Mouse (Mus musculus): ENCODE measurements around the gene Tmprss9. TPM values are rescaled to one million over a fixed set of nuclear protein-coding genes. Genes with fewer than 3 reads are reported as not detected.

The Tmprss9 gene
- total RNA-seq, 2 experiments from 2014 or later: not detected

Small RNA genes within 50 kb of the gene (microRNA-seq; reads per million reads assigned to microRNA genes)
- gene Mir1982 (ENCODE audit: borderline number of aligned reads in 2 of 2): 0 to 2.0 reads per million in 2 experiments

Other genes starting within 250 kb of the Tmprss9 start
- gene Csnk1g2, start 249.0 kb upstream of the Tmprss9 start, total RNA-seq (2021): 100 to 1,000 TPM; 111 to 119 TPM
- 10 to 100 TPM; 45.5 to 46.8 TPM for gene Btbd2, start 214.8 kb upstream of the Tmprss9 start, total RNA-seq (2021)
- gene Mknk2, start 193.7 kb upstream of the Tmprss9 start, total RNA-seq (2021): 100 to 1,000 TPM; 223 to 233 TPM
- gene Mob3a, start 169.9 kb upstream of the Tmprss9 start, total RNA-seq (2021): 1 to 10 TPM; 5.3 to 6.7 TPM
- 1 to 10 TPM; 2.5 to 2.9 TPM for gene Izumo4, start 169.7 kb upstream of the Tmprss9 start, total RNA-seq (2021)
- gene Ap3d1, start 129.6 kb upstream of the Tmprss9 start, total RNA-seq (2021): 10 to 100 TPM; 35.1 to 43.5 TPM
- gene Dot1l, start 116.6 kb upstream of the Tmprss9 start, total RNA-seq (2021): 10 to 100 TPM; 22.5 to 27.0 TPM
- 10 to 100 TPM; 29.5 to 29.7 TPM for gene Sf3a2, start 73.7 kb upstream of the Tmprss9 start, total RNA-seq (2021)
- 10 to 100 TPM; 29.3 to 31.3 TPM for gene Plekhj1, start 73.2 kb upstream of the Tmprss9 start, total RNA-seq (2021)
- under 1 TPM; 0.22 to 0.53 TPM for gene Amh, start 66.6 kb upstream of the Tmprss9 start, total RNA-seq (2021)
- gene Jsrp1, start 58.4 kb upstream of the Tmprss9 start, total RNA-seq (2021): under 1 TPM in 1 of 2 experiments, not detected in 1; 0.46 TPM
- 100 to 1,000 TPM; 850 to 884 TPM for gene Oaz1, start 45.2 kb upstream of the Tmprss9 start, total RNA-seq (2021)
- gene Lingo3, start 27.8 kb upstream of the Tmprss9 start, total RNA-seq (2021): 1 to 10 TPM; 6.4 to 8.9 TPM
- 10 to 100 TPM; 19.6 to 25.4 TPM for gene Lsm7, start 16.6 kb upstream of the Tmprss9 start, total RNA-seq (2021)
- gene Sppl2b, start 16.6 kb upstream of the Tmprss9 start, total RNA-seq (2021): 10 to 100 TPM; 15.6 to 19.1 TPM
- gene Timm13, start 29.1 kb downstream of the Tmprss9 start, total RNA-seq (2021): 100 to 1,000 TPM; 129 to 145 TPM
- 1 to 10 TPM; 3.6 to 4.9 TPM for gene Lmnb2, start 46.4 kb downstream of the Tmprss9 start, total RNA-seq (2021)
- 10 to 100 TPM; 11.0 to 18.7 TPM for gene Gadd45b, start 58.2 kb downstream of the Tmprss9 start, total RNA-seq (2021)
- gene Gng7, start 143.1 kb downstream of the Tmprss9 start, total RNA-seq (2021): under 1 TPM; 0.22 to 0.67 TPM
- gene Diras1, start 153.8 kb downstream of the Tmprss9 start, total RNA-seq (2021): not detected
- gene Slc39a3, start 165.6 kb downstream of the Tmprss9 start, total RNA-seq (2021): 10 to 100 TPM; 14.5 to 14.6 TPM
- gene Sgta, start 188.3 kb downstream of the Tmprss9 start, total RNA-seq (2021): 10 to 100 TPM; 96.1 to 99.9 TPM
- gene Thop1, start 198.2 kb downstream of the Tmprss9 start, total RNA-seq (2021): 10 to 100 TPM; 11.9 to 13.1 TPM
- 1 to 10 TPM in 1 of 2 experiments, under 1 TPM in 1; 0.95 to 1.1 TPM for gene Creb3l3, start 227.0 kb downstream of the Tmprss9 start, total RNA-seq (2021)
- 100 to 1,000 TPM; 113 to 125 TPM for gene Map2k2, start 234.1 kb downstream of the Tmprss9 start, total RNA-seq (2021)

Data from heart, postnatal 36 days (tissue).